Mouse (Mus musculus): ENCODE results near the gene Nup210l. TPM values are rescaled to one million over a fixed set of nuclear protein-coding genes. Genes with fewer than 3 reads are reported as not detected.
A peak's percentile ranks its signal among the peaks of the same experiment; 100 is the strongest.

Gene Nup210l
- total RNA-seq, 2 experiments from 2014 or later = 0.46 to 0.50 TPM

- peak; percentile 97 for DNase-seq
- intact Hi-C loops (cut with DNase I) = no loop called here
These were observed 149.9 kb downstream of the Nup210l start, which contains the start of gene Crtc2 for GRCm38 (mm10) chr3:90253653-90254418. Gene Crtc2 (plus strand): TSS chr3:90254163.

- intact Hi-C loops (cut with DNase I) = no loop called here
- no peak for DNase-seq
These were observed 150.7 kb downstream of the Nup210l start for GRCm38 (mm10) chr3:90254419-90255193.

GRCm38 (mm10) chr3:90255194-90255565, 151.2 kb downstream of the Nup210l start:
- intact Hi-C loops (cut with DNase I) = no loop called here
- DNase-seq = no peak

- intact Hi-C loops (cut with DNase I) = no loop called here
- no peak for DNase-seq
These were observed 151.9 kb downstream of the Nup210l start for GRCm38 (mm10) chr3:90255784-90256353.

- intact Hi-C loops (cut with DNase I) = no loop called here
- DNase-seq = peak; percentile 80
These were observed 153.0 kb downstream of the Nup210l start for GRCm38 (mm10) chr3:90256731-90257530.

GRCm38 (mm10) chr3:90258521-90258920, 154.6 kb downstream of the Nup210l start:
- intact Hi-C loops (cut with DNase I) = no loop called here
- no peak for DNase-seq

Small RNA genes lying within 50 kb of the gene (microRNA-seq; reads per million reads assigned to microRNA genes)
- 6.9 reads per million, percentile 17 among the genes with 10 or more reads in this experiment for gene Mir190b

Other genes starting within 250 kb of the Nup210l start
- 1 to 10 TPM; 1.8 to 1.9 TPM for gene Il6ra, start 190.9 kb upstream of the Nup210l start, total RNA-seq (2021)
- 10 to 100 TPM; 80.1 to 86.5 TPM for gene Atp8b2, start 140.6 kb upstream of the Nup210l start, total RNA-seq (2021)
- gene Hax1, start 105.4 kb upstream of the Nup210l start, total RNA-seq (2021) = 10 to 100 TPM; 55.0 to 60.9 TPM
- 10 to 100 TPM; 72.3 to 83.5 TPM for gene 4933434E20Rik, start 52.5 kb upstream of the Nup210l start, total RNA-seq (2021)
- gene Ubap2l, start 51.5 kb upstream of the Nup210l start, total RNA-seq (2021) = 100 to 1,000 TPM; 212 to 217 TPM
- gene Tpm3, start 31.5 kb upstream of the Nup210l start, total RNA-seq (2021) = 100 to 1,000 TPM; 291 to 310 TPM
- 1,000 to 10,000 TPM; 1,145 to 1,256 TPM for gene Rps27, start 109.5 kb downstream of the Nup210l start, total RNA-seq (2021)
- gene Rab13, start 109.6 kb downstream of the Nup210l start, total RNA-seq (2021) = 10 to 100 TPM; 11.5 to 12.1 TPM
- gene Jtb, start 127.5 kb downstream of the Nup210l start, total RNA-seq (2021) = 10 to 100 TPM; 42.7 to 53.0 TPM
- under 1 TPM; 0.24 to 0.28 TPM for gene Creb3l4, start 139.4 kb downstream of the Nup210l start, total RNA-seq (2021)
- gene Slc39a1, start 144.0 kb downstream of the Nup210l start, total RNA-seq (2021) = 10 to 100 TPM; 41.2 TPM
- 10 to 100 TPM; 29.6 to 31.4 TPM for gene Crtc2, start 150.0 kb downstream of the Nup210l start, total RNA-seq (2021)
- 10 to 100 TPM; 29.8 to 29.9 TPM for gene Dennd4b, start 161.1 kb downstream of the Nup210l start, total RNA-seq (2021)
- 100 to 1,000 TPM; 101 to 117 TPM for gene Gatad2b, start 189.0 kb downstream of the Nup210l start, total RNA-seq (2021)